Mouse (Mus musculus) thymus, postnatal 0 days (tissue): ENCODE data around the gene Gm8994. TPM values are rescaled to one million over a fixed set of nuclear protein-coding genes. Genes with fewer than 3 reads are reported as not detected.
A peak's percentile ranks its signal among the peaks of the same experiment; 100 is the strongest.
"Not testable (repeated sequence)": the region's sequence is repeated elsewhere in the genome, so short reads cannot be mapped to it uniquely, and the experiment has no call there.

Source experiments
- DNase-seq: peaks from one replicate; pipeline ENCODE4 v3.0.0-alpha.2; 2015; ENCODE audit warnings: low spot score
- polyA plus RNA-seq: library from polyadenylated mRNA; unstranded; fragments of >200 nt; fragmentation: Nextera tagmentation; extraction: Ambion mirVana; gene quantifications from 2 replicates; pipeline ENCODE4 v1.2.1, GENCODE M21; 2015

Gm8994 gene
- not detected in 2 replicates for polyA plus RNA-seq

- not testable (repeated sequence) for DNase-seq
Observed at GRCm38 (mm10) chr6:136327239-136327638, at the start of gene Gm8994. Gm8994 (plus strand) TSS chr6:136327539.

GRCm38 (mm10) chr6:136277685-136278084 lies 49.7 kb upstream of the Gm8994 start:
- DNase-seq: no peak

GRCm38 (mm10) chr6:136284565-136284964 lies 42.8 kb upstream of the Gm8994 start:
- DNase-seq: no peak

- DNase-seq: no peak
Observed at GRCm38 (mm10) chr6:136286180-136286579, 41.2 kb upstream of the Gm8994 start.

GRCm38 (mm10) chr6:136286589-136286988 lies 40.8 kb upstream of the Gm8994 start:
- DNase-seq: no peak

- no peak for DNase-seq
Observed at GRCm38 (mm10) chr6:136291424-136291823, 35.9 kb upstream of the Gm8994 start.

- no peak for DNase-seq
Observed at GRCm38 (mm10) chr6:136291951-136292714, 35.2 kb upstream of the Gm8994 start.

- no peak for DNase-seq
Observed at GRCm38 (mm10) chr6:136293700-136294099, 33.6 kb upstream of the Gm8994 start.

GRCm38 (mm10) chr6:136295821-136296220 lies 31.5 kb upstream of the Gm8994 start:
- no peak for DNase-seq

- no peak for DNase-seq
Observed at GRCm38 (mm10) chr6:136296251-136296650, 31.1 kb upstream of the Gm8994 start.

GRCm38 (mm10) chr6:136303514-136303913 lies 23.8 kb upstream of the Gm8994 start:
- no peak for DNase-seq

- no peak for DNase-seq
Observed at GRCm38 (mm10) chr6:136304369-136304988, 22.9 kb upstream of the Gm8994 start.

GRCm38 (mm10) chr6:136309487-136309886 lies 17.9 kb upstream of the Gm8994 start:
- DNase-seq: no peak

- not testable (repeated sequence) for DNase-seq
Observed at GRCm38 (mm10) chr6:136328416-136328815, 1.1 kb downstream of the Gm8994 start.

GRCm38 (mm10) chr6:136340669-136341068 lies 13.3 kb downstream of the Gm8994 start:
- DNase-seq: no peak

- no peak for DNase-seq
Observed at GRCm38 (mm10) chr6:136341093-136341492, 13.8 kb downstream of the Gm8994 start.

- DNase-seq: no peak
Observed at GRCm38 (mm10) chr6:136343868-136344267, 16.5 kb downstream of the Gm8994 start.

- no peak for DNase-seq
Observed at GRCm38 (mm10) chr6:136345034-136345433, 17.7 kb downstream of the Gm8994 start.

GRCm38 (mm10) chr6:136345641-136346040 lies 18.3 kb downstream of the Gm8994 start:
- no peak for DNase-seq

- no peak for DNase-seq
Observed at GRCm38 (mm10) chr6:136347053-136347452, 19.7 kb downstream of the Gm8994 start.

- no peak for DNase-seq
Observed at GRCm38 (mm10) chr6:136347631-136348030, 20.3 kb downstream of the Gm8994 start.

- peak; percentile 33 for DNase-seq
Observed at GRCm38 (mm10) chr6:136353399-136354184, 26.3 kb downstream of the Gm8994 start.
